Mouse (Mus musculus) C2C12 (cell line): Measurements from ENCODE around the gene Glipr2.

Source experiments
- CTCF ChIP-seq: IDR thresholded peaks from one replicate; pipeline ENCODE4 v1.5.1; 2011; ENCODE audit not compliant: control insufficient read depth, insufficient read depth, insufficient read length
- MAX ChIP-seq: IDR thresholded peaks from one replicate; pipeline ENCODE4 v1.6.1; 2011; ENCODE audit warnings: mild to moderate bottlenecking, control low read depth
- MYOD1 ChIP-seq: IDR thresholded peaks from one replicate; pipeline ENCODE4 v1.6.1; 2011; ENCODE audit warnings: low read depth; ENCODE audit not compliant: control insufficient read depth, insufficient read length
- MYOG ChIP-seq: IDR thresholded peaks from one replicate; pipeline ENCODE4 v1.6.1; 2011; ENCODE audit not compliant: control insufficient read depth, insufficient read length; ENCODE audit errors: extremely low read depth
- USF1 ChIP-seq: IDR thresholded peaks from one replicate; pipeline ENCODE4 v1.6.1; 2011; ENCODE audit warnings: low read depth, mild to moderate bottlenecking, control low read depth, moderate library complexity

DNA sequence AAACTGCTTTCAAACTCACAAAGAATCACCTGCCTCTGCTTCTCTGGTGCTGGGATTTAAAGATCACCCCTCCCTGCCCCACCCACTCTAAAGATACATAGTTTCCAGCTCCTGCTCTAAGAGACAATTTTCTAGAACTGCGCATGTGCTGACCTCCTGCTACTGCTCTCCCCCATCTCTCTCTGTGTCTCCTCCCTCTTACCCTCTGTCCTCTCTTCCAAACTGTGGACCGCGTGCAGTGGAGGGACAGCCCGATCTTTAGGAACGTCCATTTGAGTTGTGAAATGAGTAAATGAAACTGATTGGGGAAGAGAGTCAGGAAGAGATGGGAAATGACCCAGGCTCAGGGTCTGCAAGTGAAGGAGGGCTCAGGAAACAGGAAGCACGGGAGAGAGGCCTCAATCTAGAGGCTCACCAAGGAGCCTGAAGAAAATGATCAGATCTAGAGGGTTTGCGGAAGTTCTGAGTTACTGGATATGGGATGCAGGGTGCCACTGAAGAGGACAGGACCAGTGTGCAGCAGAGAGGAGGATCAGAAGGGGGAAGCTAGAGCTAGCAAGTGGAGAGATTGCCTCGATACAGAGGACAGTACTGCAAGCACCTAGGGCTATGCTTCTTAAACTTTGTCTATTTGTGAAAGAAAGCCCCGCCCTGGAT lies 2.5 kb downstream of the Glipr2 start:
- TF ChIP-seq CTCF = no peak
- TF ChIP-seq MYOD1 = no peak
- no peak for TF ChIP-seq USF1
- TF ChIP-seq MYOG = no peak
- TF ChIP-seq MAX = no peak
